ENCODE assay signal across 8 mouse cellular contexts in genomic region chr2:154372151-154372829, GRCm38 (mm10). TPM values are rescaled to one million over a fixed set of nuclear protein-coding genes. Genes with fewer than 3 reads are reported as not detected.
A peak's percentile ranks its signal among the peaks of the same experiment; 100 is the strongest.
DNase-seq lines count a peak whose midpoint lies in the region; ATAC-seq and TF ChIP-seq lines count a peak whose summit lies in the region.

No protein-coding gene starts in this region.

- H3K27me3 ChIP-seq in C2C12 (ENCODE audit: control insufficient read depth, insufficient read depth, insufficient read length) = no peaks in the 10 kb centered on the region
- H3K27me3 ChIP-seq in heart, embryonic 10.5 days (ENCODE audit: insufficient read depth, poor library complexity, severe bottlenecking) = no peaks in the 10 kb centered on the region
- H3K27me3 ChIP-seq in kidney, embryonic 14.5 days (ENCODE audit: control insufficient read depth, insufficient read depth, low read length) = no peaks in the 10 kb centered on the region
- no peaks in the 10 kb centered on the region for H3K27me3 ChIP-seq in limb, embryonic 15.5 days
- no peaks in the 10 kb centered on the region for H3K27me3 ChIP-seq in midbrain, postnatal 0 days (ENCODE audit: insufficient read depth, low read length)

- H3K27ac ChIP-seq in embryonic fibroblast, embryonic 13.5 days (ENCODE audit: insufficient read depth, low read length) = peak overlapping the region; percentile 59
- peak overlapping the region; percentile 91 for H3K27ac ChIP-seq in heart, embryonic 10.5 days
- H3K27ac ChIP-seq in kidney, embryonic 14.5 days (ENCODE audit: low read depth, low read length) = peak overlapping the region; percentile 95
- peak overlapping the region; percentile 93 for H3K27ac ChIP-seq in limb, embryonic 15.5 days
- peak overlapping the region; percentile 84 for H3K27ac ChIP-seq in midbrain, postnatal 0 days (ENCODE audit: low read depth, low read length)

- no peaks in the 10 kb centered on the region for H3K9me3 ChIP-seq in heart, embryonic 10.5 days
- H3K9me3 ChIP-seq in kidney, embryonic 14.5 days (ENCODE audit: control insufficient read depth, low read length) = no peaks in the 10 kb centered on the region
- H3K9me3 ChIP-seq in limb, embryonic 15.5 days = no peaks in the 10 kb centered on the region
- H3K9me3 ChIP-seq in midbrain, postnatal 0 days (ENCODE audit: low read length) = no peaks in the 10 kb centered on the region

- H3K4me2 ChIP-seq in kidney, embryonic 14.5 days (replicated peaks; ENCODE audit: low read depth, low read length) = peak overlapping the region; percentile 67
- H3K4me2 ChIP-seq in limb, embryonic 15.5 days = peak overlapping the region; percentile 65
- H3K4me2 ChIP-seq in midbrain, postnatal 0 days (ENCODE audit: low read depth, low read length, poor library complexity, severe bottlenecking) = peak overlapping the region; percentile 63

- peak overlapping the region; percentile 88 for H3K9ac ChIP-seq in kidney, embryonic 14.5 days (ENCODE audit: low read depth, low read length)
- peak overlapping the region; percentile 94 for H3K9ac ChIP-seq in limb, embryonic 15.5 days
- peak overlapping the region; percentile 79 for H3K9ac ChIP-seq in midbrain, postnatal 0 days (replicated peaks; ENCODE audit: low read length, poor library complexity, severe bottlenecking)

- DNase-seq in brain, adult 2 months (ENCODE audit: low read depth, low spot score) = peak; percentile 95
- peak; percentile 94 for DNase-seq in heart, embryonic 10.5 days (ENCODE audit: low spot score)
- peak; percentile 91 for DNase-seq in midbrain, postnatal 0 days (ENCODE audit: low spot score)
- DNase-seq in spleen, postnatal 10 days (ENCODE audit: low spot score in 2 of 2) = peak; percentile 88 to 89

- peaks cover 24% of the 10 kb centered on the region for H3K36me3 ChIP-seq in C2C12 (ENCODE audit: control insufficient read depth, insufficient read depth)
- H3K36me3 ChIP-seq in heart, embryonic 10.5 days = peaks cover 23% of the 10 kb centered on the region
- peaks cover 23% of the 10 kb centered on the region; the same call in 1 of the 2 replicates for H3K36me3 ChIP-seq in kidney, embryonic 14.5 days (ENCODE audit: control insufficient read depth, insufficient read depth, low read length)
- peaks cover 20% of the 10 kb centered on the region for H3K36me3 ChIP-seq in limb, embryonic 15.5 days
- H3K36me3 ChIP-seq in midbrain, postnatal 0 days (ENCODE audit: insufficient read depth, low read length) = peaks cover 18% of the 10 kb centered on the region

- H3K4me3 ChIP-seq in C2C12 (ENCODE audit: insufficient read depth, poor library complexity, severe bottlenecking) = peak overlapping the region; percentile 48
- H3K4me3 ChIP-seq in embryonic fibroblast, embryonic 13.5 days (ENCODE audit: insufficient read depth, low read length) = peak overlapping the region; percentile 95
- peak overlapping the region; percentile 81 for H3K4me3 ChIP-seq in heart, embryonic 10.5 days
- H3K4me3 ChIP-seq in kidney, embryonic 14.5 days (ENCODE audit: low read length) = peak overlapping the region; percentile 83
- peak overlapping the region; percentile 79 for H3K4me3 ChIP-seq in limb, embryonic 15.5 days
- peak overlapping the region; percentile 64 for H3K4me3 ChIP-seq in midbrain, postnatal 0 days (ENCODE audit: low read depth, low read length)

- no peak for TF ChIP-seq CTCF in C2C12 (IDR thresholded peaks at IDR 0.05; ENCODE audit: control insufficient read depth, insufficient read depth, insufficient read length)
- no peak for TF ChIP-seq CTCF in embryonic fibroblast, embryonic 13.5 days (IDR thresholded peaks at IDR 0.05; ENCODE audit: borderline replicate concordance, insufficient read depth, low read length)
- peak; percentile 17; the same call in 1 of the 2 replicates for TF ChIP-seq CTCF in midbrain, postnatal 0 days (IDR thresholded peaks at IDR 0.05)

- H3K79me2 ChIP-seq in C2C12 (ENCODE audit: control insufficient read depth, insufficient read depth) = peaks cover 4% of the 10 kb centered on the region

- no peaks in the 10 kb centered on the region; the same call in 1 of the 2 replicates for H3K4me1 ChIP-seq in embryonic fibroblast, embryonic 13.5 days (ENCODE audit: control insufficient read depth, insufficient read depth, low read length)
- peaks cover 17% of the 10 kb centered on the region for H3K4me1 ChIP-seq in heart, embryonic 10.5 days
- H3K4me1 ChIP-seq in kidney, embryonic 14.5 days (ENCODE audit: control insufficient read depth, insufficient read depth, low read length) = 0 out of 2 replicates have a peak, but pooled peaks cover 3% of the 10 kb centered on the region
- H3K4me1 ChIP-seq in limb, embryonic 15.5 days = peaks cover 5% of the 10 kb centered on the region; the same call in 1 of the 2 replicates
- 0 out of 2 replicates have a peak, but pooled peaks cover 4% of the 10 kb centered on the region for H3K4me1 ChIP-seq in midbrain, postnatal 0 days (ENCODE audit: insufficient read depth, low read length)

- peak overlapping the region; percentile 89 for H3ac ChIP-seq in C2C12 (ENCODE audit: control insufficient read depth, insufficient read length, low read depth)

- under 1% methylated on average over 42 of the region's 42 CpGs for WGBS in heart, embryonic 10.5 days
- WGBS in kidney, embryonic 14.5 days = under 1% methylated on average over 42 of the region's 42 CpGs
- WGBS in limb, embryonic 15.5 days = under 1% methylated on average over 42 of the region's 42 CpGs
- WGBS in midbrain, postnatal 0 days = under 1% methylated on average over 42 of the region's 42 CpGs

- TF ChIP-seq POLR2A in embryonic fibroblast, embryonic 13.5 days (IDR thresholded peaks at IDR 0.05; ENCODE audit: low read depth, low read length) = peak; percentile 95

- peak; percentile 94 for ATAC-seq in kidney, embryonic 14.5 days (ENCODE audit: low FRiP score, low TSS enrichment)
- ATAC-seq in limb, embryonic 15.5 days (ENCODE audit: insufficient number of reproducible peaks, low FRiP score, low TSS enrichment, low read depth) = peak; percentile 62
- peak; percentile 91 for ATAC-seq in midbrain, postnatal 0 days (ENCODE audit: low FRiP score)

- no peaks in the 10 kb centered on the region for H3K79me3 ChIP-seq in C2C12 (ENCODE audit: low read depth)

TF ChIP-seq in C2C12, 6 proteins besides CTCF, POLR2A, EP300 and RAD21:
- TF ChIP-seq USF1 (IDR thresholded peaks at IDR 0.05; ENCODE audit: low read depth) = peak; percentile 1
- TF ChIP-seq CEBPB (IDR thresholded peaks at IDR 0.05; ENCODE audit: low read depth) = no peak
- peak; percentile 81 for TF ChIP-seq MAX (IDR thresholded peaks at IDR 0.05)

RNA-seq across cellular contexts. Expression of gene Cdk5rap1, which starts 0.5 kb away (rescaled TPM):
- 9.8 TPM for polyA plus RNA-seq in C2C12 (2012; fragmentation: generic; extraction: Trizol)
- polyA plus RNA-seq in embryonic fibroblast, embryonic 13.5 days (2011; ENCODE audit: insufficient read length, low read depth, missing spikeins) = 9.3 and 10.0 TPM in 2 replicates
- polyA plus RNA-seq in heart, embryonic 10.5 days (2016; fragmentation: Nextera tagmentation; extraction: Ambion mirVana) = 15.7 and 18.7 TPM in 2 replicates
- polyA plus RNA-seq in kidney, embryonic 14.5 days (2014; fragmentation: Nextera tagmentation; extraction: Ambion mirVana) = 10.6 and 18.5 TPM in 2 replicates
- polyA plus RNA-seq in limb, embryonic 15.5 days (2015; fragmentation: Nextera tagmentation; extraction: Ambion mirVana) = 15.9 and 18.1 TPM in 2 replicates
- total RNA-seq in midbrain, postnatal 0 days (2014; rRNA removed) = 10.8 and 12.4 TPM in 2 replicates
- 5.4 and 6.2 TPM in 2 replicates for polyA plus RNA-seq in midbrain, postnatal 0 days (2015; fragmentation: Nextera tagmentation; extraction: Ambion mirVana)

RNA-seq across cellular contexts. Expression of gene Snta1, which starts 35.6 kb away (rescaled TPM):
- 28.5 TPM for polyA plus RNA-seq in C2C12 (2012; fragmentation: generic; extraction: Trizol)
- polyA plus RNA-seq in embryonic fibroblast, embryonic 13.5 days (2011; ENCODE audit: insufficient read length, low read depth, missing spikeins) = 17.1 and 18.5 TPM in 2 replicates
- 28.1 and 42.0 TPM in 2 replicates for polyA plus RNA-seq in heart, embryonic 10.5 days (2016; fragmentation: Nextera tagmentation; extraction: Ambion mirVana)
- polyA plus RNA-seq in kidney, embryonic 14.5 days (2014; fragmentation: Nextera tagmentation; extraction: Ambion mirVana) = 4.5 and 5.7 TPM in 2 replicates
- polyA plus RNA-seq in limb, embryonic 15.5 days (2015; fragmentation: Nextera tagmentation; extraction: Ambion mirVana) = 10.2 and 14.5 TPM in 2 replicates
- total RNA-seq in midbrain, postnatal 0 days (2014; rRNA removed) = 28.0 and 32.0 TPM in 2 replicates
- 15.4 and 15.8 TPM in 2 replicates for polyA plus RNA-seq in midbrain, postnatal 0 days (2015; fragmentation: Nextera tagmentation; extraction: Ambion mirVana)

Comparison
In these comparisons a context has a peak if more than half of its experiments do, and no peak if none do; other contexts are left out.
1. Peak in every context shown above with its lines: DNase-seq, ATAC-seq, H3K4me3 ChIP-seq and H3K27ac ChIP-seq.